Mouse (Mus musculus): Measurements from ENCODE around the gene Rap1a.

The Rap1a gene

DNA sequence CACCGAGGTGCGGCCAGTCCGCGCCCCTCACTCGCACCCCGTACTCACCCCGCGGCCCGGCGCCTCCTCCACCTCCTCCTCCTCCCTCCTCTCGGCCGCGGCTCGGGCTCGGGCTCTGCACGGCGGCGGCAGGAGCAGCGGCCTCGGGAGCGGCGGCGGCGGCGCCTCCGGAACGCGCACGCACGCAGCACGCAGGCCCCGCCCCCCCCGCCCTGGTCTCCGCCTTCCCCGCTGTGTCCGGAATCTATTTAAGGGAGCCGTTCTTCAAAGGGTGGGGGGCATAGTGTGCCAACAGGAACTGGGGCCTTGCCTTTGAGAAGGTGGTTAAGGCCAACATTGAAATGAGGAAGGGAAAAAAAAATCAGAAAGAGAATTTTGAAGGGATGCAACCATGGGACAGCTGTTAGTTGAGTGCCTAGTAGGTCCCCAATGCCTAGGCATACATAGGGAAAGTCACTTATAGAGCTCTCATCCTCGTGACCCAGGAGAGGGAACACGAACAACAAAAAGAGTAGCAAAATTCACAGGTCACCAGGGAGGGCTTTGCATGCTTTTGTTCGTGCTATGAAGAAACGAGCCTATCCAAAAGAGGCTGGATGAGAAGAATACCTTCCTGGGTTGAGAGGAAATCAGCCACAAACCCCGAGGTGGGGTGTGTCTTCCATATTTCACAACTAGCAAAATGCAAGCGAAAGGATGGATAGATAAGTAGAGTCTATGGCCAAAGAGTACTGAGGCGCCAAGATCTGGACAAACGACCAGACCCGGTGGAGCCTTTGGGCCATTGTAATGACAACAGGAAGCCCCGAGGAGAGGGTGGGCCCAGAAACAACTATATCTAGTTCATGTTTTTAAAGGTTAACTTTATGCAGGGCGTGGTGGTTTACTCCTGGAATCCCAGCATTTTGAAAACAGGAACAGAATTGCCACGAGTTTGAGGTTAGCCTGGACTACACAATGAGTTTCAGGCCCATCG is at the start of gene Rap1a:
TSS of gene Rap1a (minus strand) at position 146 of the 976 bp plus-strand sequence.
- in situ Hi-C loops (cut with MseI, MboI) = no loop called here

DNA sequence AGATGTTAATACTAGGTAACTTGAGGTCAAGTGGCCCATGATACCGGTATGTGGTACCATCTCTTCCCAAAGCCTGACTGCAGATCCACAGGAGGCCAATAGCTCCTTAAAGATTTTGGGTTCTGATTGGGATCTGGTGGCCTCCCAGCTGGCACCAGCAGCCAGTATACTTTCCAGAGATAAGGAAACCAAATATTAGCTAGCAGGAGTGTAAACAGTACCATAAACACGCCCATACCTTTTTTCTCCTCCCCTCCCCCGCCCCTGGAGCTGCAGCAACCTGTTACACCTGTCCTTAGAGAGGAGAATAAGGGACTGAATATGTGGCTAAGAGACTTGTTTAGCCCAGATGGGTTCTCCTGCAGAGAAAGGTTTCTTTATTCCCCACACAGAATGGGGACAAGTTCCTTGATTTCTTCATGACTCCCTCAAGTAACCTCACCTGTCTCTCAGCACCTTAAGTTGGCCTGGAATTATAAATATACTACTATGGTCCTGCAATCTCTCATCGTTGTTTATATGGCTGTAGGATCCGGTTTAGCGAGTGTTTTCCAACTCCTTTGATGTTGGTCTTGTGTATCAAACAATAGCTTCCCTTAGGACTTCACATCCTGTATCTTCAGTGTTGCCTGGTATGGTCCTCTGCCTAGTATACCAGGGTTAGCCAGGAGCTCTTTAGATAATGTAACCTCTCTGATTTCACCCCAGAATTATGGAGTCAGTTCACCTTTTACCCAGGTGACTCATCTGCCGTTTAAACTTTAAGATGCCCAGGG is 45.3 kb upstream of the Rap1a start:
- in situ Hi-C loops (cut with MseI, MboI) = no loop called here

DNA sequence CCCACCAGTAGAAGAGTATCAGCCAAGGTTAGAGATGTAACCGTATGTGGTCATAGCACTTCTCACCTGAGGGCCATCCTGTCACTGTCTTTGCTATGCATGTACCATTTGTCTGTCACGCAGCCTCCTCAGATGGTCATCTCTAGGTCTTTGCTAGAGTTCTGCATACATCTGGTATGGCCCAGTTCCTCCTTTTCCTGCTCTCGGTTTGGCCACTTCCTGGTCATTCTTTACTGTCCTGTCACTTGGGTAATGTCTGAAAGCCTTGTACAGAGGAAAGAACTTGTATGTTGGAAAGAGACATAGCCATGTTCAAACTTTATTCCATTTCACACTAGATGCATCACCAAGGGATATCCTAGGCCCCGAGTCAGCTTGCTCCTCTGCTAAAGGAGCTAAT is 38.7 kb upstream of the Rap1a start:
- in situ Hi-C loops (cut with MseI, MboI) = no loop called here

DNA sequence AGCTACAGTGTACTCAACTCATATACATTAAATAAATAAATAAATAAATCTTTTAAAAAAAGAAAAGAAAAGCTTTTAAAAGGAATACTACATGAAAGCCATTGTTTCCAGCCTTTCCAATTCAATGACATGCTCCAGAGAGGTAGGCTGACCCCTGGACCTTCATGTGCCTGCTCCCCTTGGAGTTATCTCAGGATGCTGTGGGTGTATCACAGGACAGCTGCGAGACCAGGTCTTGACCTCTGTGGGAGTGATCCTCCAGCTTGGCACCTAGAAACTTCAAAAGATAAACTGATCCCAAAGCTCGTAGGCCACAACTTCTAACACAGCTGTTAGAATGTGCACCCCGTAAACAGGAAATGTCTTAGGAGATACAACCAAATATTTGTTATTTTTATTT is 37.5 kb upstream of the Rap1a start:
- in situ Hi-C loops (cut with MseI, MboI) = no loop called here

DNA sequence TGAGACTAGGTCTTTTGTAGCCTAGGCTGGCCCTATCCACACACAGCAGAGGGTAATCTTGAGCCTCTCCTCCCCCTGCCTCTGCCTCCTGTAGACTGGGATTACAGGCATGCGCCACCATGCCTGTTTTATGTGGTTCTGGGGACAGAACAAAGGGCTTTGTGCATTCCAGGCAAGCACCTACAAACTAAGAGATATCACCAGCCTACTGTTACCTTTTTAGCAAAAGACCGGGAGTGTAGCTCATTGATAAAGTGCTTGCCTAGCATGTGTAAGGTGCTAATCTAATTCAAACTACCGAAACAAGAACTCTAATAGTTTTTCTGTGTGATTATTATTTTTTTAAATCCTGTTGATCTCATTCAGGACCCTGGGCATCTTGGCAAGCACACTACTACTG is 35.7 kb upstream of the Rap1a start:
- in situ Hi-C loops (cut with MseI, MboI) = no loop called here

DNA sequence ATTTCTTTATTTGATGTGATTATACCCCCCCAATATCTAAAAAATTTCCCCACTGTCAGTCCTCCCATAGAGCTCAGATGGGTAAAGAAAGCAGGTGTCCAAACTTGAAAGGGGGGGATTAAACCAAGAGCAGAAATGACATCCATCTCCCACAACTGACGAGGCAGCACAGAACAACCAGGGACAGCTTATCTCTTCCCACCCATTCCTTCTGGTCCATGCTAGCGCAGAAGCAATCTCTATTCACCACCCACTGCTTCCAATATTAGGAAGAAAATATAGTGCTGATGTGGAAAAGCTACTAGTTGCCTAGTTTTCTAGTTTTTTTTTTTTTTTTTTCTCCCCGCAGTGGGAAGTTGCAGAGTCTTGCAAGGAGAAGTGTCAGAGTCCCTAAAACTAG is 34.7 kb upstream of the Rap1a start:
- in situ Hi-C loops (cut with MseI, MboI) = no loop called here

DNA sequence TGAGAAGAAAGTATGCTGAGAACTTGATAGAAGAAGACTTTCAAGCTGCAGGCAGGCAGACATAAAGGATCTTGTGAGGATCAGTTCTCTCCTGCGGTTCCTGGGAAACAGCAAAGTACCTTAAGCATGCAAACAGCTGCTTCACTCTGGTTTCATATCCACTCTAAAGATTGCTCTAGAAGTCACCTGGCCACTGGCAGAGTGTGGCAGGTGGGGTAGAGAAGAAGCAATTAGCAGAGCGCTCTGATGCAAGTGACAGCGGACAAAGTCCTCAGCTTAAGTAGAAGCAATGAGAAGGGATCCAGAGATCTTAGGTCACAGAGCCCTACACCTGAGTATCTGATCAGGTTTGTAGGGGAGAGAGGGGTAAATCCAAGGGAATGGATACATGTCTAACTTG is 30.4 kb upstream of the Rap1a start:
- in situ Hi-C loops (cut with MseI, MboI) = no loop called here

DNA sequence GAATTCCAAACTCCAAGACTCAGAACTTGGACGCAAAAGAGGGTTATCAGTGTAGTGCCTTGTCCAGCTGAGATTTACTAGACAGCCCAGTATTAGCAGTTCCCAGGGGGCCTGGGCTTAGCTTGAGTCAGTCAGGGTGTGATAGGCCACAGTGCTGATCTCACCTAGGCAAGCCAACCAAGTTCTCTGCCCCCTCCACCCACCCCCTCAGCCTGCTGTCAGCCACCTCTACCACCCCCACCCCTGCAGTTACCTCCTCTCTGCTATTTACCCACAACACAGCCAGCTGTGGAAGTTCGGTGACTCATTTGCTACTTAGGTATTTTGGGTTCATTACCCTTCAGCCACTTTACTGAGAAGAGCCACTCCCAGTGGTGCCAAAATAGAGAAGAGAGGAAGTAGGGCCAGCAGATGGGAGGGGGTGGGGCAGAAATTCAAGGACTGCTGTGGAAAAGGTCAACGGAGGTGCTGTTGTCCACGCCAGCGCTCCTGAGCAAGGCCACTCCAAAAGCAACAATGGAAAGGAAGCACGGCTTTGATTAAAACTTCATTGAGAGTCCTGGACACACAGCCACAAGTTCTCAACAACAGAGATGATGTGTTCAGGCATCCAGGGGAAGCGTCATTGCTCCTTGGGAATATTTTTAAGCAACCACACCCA is 24.5 kb upstream of the Rap1a start:
- in situ Hi-C loops (cut with MseI, MboI) = no loop called here

DNA sequence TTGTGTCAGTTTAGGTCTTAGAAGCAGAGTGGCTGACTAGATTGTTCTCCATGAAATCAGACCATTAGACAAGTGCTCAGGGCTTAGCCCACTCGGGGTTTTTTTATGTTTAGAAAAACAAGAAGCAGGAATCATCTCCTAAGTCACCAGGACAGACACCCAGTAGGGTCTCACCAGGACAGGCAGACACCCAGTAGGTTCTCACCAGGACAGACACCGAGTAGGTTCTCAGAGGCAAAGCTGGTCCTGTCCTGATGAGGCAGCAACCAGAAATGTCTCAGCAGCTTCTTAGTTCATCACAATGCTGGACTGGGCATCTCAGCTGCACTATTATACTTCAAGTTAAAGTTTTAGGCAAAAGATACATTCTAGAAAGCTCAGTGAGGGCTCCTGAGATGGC is 23.6 kb upstream of the Rap1a start:
- in situ Hi-C loops (cut with MseI, MboI) = no loop called here

DNA sequence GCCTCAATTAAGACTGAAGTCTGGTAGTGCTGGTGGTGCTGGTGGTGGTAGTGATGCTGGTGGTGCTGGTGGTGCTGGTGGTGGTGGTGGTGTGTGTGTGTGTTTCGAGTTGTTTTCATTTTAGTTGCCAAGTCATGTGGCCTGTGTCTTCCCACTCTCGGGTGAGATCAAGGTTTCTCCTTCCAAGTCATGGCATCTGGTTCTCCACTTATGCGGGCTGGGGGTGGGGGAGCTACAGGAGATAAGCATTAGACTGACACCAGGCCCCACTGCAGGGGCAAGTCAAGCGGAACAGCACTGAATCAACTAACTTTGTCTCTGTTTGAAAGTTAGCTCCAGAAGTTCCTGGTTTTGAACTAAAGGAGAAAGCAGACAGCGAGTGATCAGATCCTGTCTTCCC is 23.0 kb upstream of the Rap1a start:
- in situ Hi-C loops (cut with MseI, MboI) = no loop called here

DNA sequence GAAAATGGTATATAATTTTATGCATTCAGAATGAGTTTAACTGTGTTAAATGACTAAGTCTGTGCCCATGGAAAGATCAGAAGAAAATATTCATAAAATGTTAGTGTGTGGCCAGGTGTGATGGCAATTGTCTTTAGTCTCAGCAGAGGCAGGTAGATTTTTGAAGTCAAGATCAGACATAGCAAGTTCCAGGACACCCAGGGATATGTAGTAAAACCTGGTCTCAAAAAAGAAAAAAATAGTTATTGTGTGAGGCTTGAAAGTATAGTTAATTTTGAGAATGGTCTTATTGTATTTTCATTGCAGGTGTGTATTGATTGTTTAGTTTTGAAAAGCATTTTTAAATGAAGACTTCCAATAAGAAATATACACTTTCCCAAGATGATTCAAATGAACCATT is 22.5 kb upstream of the Rap1a start:
- in situ Hi-C loops (cut with MseI, MboI) = no loop called here

DNA sequence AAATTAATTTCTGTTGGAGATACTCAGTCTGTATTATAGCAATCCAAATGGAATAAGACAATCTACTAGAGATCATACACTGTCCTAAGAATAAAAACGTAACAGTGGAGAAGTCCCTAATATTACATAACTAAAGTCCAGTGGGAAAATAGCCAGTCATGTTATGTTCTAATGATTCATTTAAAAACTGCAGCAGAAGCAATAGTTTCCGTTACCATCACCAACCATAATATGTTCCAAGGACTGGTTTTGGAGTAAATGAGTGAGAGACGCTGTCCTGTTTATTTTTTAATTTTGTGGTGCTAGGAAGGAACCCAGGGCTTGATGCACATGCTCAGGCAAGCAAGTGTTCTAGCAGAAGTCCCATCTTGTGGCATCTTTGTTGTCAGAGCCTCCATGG is 20.4 kb upstream of the Rap1a start:
- in situ Hi-C loops (cut with MseI, MboI) = no loop called here

DNA sequence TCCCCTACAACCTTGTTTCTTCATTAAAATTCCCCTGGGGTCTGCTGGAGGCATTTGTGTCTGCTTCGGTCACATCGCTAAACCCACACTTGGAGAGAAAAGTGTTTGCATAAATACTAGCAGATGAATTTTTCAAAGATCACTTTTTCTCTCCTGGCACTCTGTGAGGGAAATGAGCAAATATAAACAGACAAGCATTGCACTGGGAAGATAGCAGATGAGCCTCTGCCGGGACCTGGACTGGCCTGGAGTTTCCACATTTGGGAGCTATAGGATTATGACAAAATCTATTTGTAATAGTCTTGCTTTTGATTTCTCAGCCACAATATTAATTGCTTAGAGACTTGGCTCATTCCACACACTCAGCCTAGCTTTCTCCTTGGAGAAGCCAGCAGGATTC is 19.1 kb upstream of the Rap1a start:
- in situ Hi-C loops (cut with MseI, MboI) = no loop called here

DNA sequence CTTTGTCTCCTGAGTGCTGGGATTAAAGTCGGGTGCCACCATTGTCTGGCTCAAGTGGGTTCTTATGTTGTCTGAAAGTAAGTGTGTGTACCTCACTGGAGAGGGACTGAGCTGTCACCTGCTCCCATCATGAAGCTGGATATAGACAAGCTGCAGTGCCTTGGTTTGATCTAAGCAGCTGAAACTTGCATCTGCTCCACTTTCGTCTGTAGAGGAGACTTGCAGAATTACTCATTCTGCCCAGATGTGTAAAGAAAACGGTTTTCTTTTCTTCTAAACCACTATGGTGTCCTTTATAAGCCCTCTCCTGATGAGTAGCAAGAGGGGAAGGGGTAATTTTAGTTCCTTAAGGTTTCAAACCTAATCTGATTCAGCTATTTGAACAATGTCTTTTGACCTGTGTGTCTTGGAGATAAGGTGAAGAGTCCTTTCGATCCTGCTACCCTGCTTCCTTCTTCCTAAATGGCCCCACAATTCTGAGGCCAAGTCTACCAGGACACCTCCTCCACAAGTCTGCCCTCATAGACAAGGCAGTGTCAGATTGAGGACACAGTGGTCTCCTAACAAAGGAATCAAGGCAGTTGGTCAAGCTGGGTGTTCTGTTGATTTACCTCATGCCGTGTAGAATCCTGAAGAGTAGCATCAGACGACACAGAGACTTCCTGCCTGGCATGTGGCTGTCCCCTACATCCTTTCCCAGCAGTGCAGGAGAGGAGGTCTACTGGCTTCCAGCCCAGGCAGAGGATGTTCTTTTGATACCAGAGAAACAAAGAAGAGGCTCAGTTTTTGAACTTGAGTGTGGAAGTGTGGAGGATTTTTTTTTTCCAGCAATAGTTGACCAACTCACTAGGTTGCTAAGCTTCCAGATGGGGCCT is 17.2 kb upstream of the Rap1a start:
- in situ Hi-C loops (cut with MseI, MboI) = no loop called here

DNA sequence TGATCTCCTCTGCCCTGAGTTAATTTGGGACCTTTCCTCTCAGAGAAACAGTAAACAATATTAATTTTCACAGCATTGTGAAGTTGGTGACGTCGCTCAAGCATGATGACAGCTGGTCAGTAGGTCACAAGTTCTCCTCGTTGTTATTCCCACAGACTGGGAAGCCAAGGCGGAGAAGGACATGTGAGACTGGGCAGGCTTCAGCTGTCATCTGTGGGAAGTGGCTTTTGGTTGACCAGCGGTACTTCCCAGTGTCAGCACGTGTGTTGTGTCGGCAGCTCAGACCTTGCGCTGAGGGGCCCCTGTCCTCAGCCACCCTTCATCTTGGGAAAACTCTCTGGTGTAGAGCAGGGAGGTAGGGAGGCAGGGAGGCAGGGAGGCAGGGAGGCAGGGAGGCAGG is 15.0 kb upstream of the Rap1a start:
- in situ Hi-C loops (cut with MseI, MboI) = no loop called here

DNA sequence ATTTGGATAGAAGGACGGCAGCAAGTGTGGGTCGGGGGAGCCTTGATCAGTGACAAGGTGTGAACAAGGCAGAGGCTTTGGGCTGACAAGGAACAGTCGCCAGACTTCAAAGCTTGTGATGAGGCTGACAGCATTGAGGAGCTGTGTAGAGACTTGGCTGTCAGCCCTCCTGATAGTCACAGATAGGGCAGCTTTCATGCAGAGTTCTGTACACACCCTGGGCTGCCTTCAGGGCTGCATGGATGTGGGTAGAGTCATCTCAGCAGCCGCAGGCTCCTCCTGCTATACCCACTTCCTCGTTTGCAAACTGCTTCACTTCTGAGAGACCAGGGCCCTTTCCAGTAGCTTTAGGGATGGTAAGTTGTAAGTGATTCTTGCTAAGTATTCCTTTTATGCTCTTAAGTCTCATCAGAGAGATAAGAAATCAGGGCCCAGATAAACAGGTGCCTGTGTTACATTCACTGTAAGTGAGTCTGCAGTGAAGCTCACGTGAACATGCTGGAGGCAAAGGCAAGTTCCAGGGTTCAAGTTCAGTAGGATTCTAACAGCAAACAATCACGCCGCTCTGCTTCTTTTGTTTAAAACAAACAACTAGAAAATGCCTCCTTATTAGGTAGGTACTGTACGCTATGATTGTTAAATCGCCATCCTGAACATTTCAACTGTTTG is 14.2 kb upstream of the Rap1a start:
- in situ Hi-C loops (cut with MseI, MboI) = no loop called here

DNA sequence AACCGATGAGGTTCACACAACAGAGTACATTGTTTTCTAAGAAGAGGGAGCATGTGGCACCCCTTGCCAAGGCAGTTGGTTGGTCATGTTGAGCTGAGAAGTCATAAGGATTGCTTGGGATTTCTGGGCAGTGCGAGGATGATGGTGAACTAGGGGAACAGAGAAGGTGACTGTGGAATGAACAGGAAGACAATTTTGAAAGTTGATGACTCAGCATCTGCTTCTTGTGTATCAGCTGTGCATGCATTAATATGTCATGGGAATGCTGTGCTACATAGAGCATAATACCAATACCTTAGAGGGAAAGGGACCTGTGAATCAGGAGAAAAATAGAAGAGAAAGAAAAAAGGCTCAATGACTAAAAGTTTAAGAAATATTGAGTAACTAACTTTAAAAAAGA is 10.0 kb upstream of the Rap1a start:
- in situ Hi-C loops (cut with MseI, MboI) = no loop called here

DNA sequence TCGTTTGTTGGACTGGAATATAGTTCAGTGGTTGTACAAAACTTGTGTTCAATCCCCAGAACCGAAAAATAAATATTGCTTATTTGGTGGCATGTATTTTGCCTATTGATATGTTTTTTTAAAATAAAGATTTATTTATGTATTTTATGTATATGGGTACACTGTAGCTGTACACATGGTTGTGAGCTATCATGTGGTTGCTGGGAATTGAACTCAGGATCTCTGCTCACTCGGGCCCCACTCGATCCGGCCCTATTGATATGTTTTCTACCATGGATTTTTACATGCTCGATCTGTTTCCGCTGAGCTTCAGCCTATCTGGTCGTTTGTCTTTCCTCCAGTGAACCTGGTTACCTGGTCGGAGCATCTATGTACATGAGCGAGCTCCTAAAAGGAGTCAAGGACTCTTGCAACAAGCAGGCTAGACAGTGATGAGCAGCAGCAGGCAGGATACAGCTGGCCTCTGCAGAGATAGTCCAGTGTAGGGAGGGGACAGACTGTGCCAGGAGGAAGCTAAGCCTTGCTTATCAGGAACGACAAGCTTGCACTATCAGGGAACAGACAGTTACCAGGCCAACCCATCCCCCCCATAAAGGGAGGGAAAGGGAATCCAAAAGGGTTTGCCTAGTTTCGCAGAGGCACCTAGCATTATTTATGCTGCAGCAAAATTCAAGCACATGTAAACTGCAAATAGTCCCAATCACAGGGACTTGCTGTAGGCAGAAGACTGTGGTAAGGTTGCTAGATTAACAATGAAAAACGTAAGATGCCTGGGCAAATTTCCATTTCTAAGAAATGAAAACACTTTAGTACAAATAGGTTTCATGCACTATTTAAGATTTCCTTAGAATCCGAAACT is 7.3 kb upstream of the Rap1a start:
- in situ Hi-C loops (cut with MseI, MboI) = no loop called here

DNA sequence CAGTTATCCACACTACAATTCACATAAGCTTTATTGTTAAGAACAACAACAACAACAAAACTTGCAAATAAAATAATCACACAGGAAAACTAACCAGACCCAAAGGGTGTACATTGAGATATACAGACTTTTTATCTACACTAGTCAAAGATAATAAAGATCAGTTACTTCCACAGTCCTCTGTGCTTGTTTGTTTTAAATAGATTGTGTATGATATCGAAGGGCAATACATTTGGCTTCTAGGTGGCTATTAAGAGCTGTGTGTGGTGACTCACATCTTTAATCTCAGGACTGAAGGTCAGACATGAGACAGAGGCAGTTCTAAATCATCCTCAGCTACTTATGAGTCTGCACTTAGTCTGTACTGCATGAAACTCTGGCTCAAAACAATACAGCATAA is 6.5 kb upstream of the Rap1a start:
- in situ Hi-C loops (cut with MseI, MboI) = no loop called here
